Mouse (Mus musculus) heart, embryonic 16.5 days (tissue): ENCODE results near the gene Olfr937. TPM values are rescaled to one million over a fixed set of nuclear protein-coding genes. Genes with fewer than 3 reads are reported as not detected.

Experiments used
- ATAC-seq: fragments of 200-750 bp; cut with Nextera tagmentation; replicated peaks from 2 replicates; pipeline ENCODE4 v1.8.0; 2017; ENCODE audit warnings: moderate number of reproducible peaks; ENCODE audit not compliant: insufficient read depth, low FRiP score; ENCODE audit errors: extremely low read depth
- H3K27ac ChIP-seq: fragments of 300-500 bp; sonication (generic); 2 replicates; pipeline ENCODE4 v1.5.1; 2014; ENCODE audit warnings: mild to moderate bottlenecking, low read length, control low read depth, moderate library complexity
- H3K27me3 ChIP-seq: fragments of 300-500 bp; sonication (generic); 2 replicates; pipeline ENCODE4 v1.6.1; 2014; ENCODE audit warnings: low read length, mixed read lengths; ENCODE audit not compliant: control insufficient read depth, insufficient read depth
- H3K36me3 ChIP-seq: fragments of 300-500 bp; sonication (generic); 2 replicates; pipeline ENCODE4 v1.6.1; 2014; ENCODE audit not compliant: control insufficient read depth, insufficient read depth
- H3K4me1 ChIP-seq: fragments of 300-500 bp; sonication (generic); 2 replicates; pipeline ENCODE4 v1.6.1; 2014; ENCODE audit warnings: low read length, mixed read lengths; ENCODE audit not compliant: control insufficient read depth, insufficient read depth
- H3K4me2 ChIP-seq: fragments of 300-500 bp; sonication (generic); 2 replicates; pipeline ENCODE4 v1.6.1; 2014; ENCODE audit warnings: low read depth, mild to moderate bottlenecking, control low read depth, low read length
- H3K4me3 ChIP-seq: fragments of 300-500 bp; sonication (generic); 2 replicates; pipeline ENCODE4 v1.5.1; 2014; ENCODE audit warnings: mild to moderate bottlenecking, control low read depth, low read length
- H3K9ac ChIP-seq: fragments of 300-500 bp; sonication (generic); 2 replicates; pipeline ENCODE4 v1.6.1; 2014; ENCODE audit warnings: low read length, control low read depth
- H3K9me3 ChIP-seq: fragments of 300-500 bp; sonication (generic); replicated peaks from 2 replicates; pipeline ENCODE4 v1.6.1; 2016; ENCODE audit warnings: low read length; ENCODE audit not compliant: control insufficient read depth
- WGBS: fragments of 180-500 bp; shearing (Covaris S2); extraction: QIAGEN DNeasy Blood & Tissue Kit; methylation state at CpG from one replicate; pipeline ENCODE4 v1.1.7; 2014; 5-methylcytosine and 5-hydroxymethylcytosine counted together
- microRNA-seq: library from miRNA; unstranded; fragments of <30 nt; microRNA quantifications from one replicate; pipeline ENCODE4, GENCODE M21; 2017
- polyA plus RNA-seq: library from polyadenylated mRNA; unstranded; fragments of >200 nt; fragmentation: Nextera tagmentation; extraction: Ambion mirVana; gene quantifications from 2 replicates; pipeline ENCODE4 v1.2.1, GENCODE M21; 2015

The Olfr937 gene
- polyA plus RNA-seq: not detected in 2 replicates

GRCm38 (mm10) chr9:39064851-39065250 lies at the start of gene Olfr937:
Olfr937 (minus strand) TSS chr9:39064951.
- no peaks in the 10 kb centered on the region for H3K27me3 ChIP-seq
- no peak within 1 kb of the TSS for H3K9ac ChIP-seq
- no peak within 1 kb of the TSS for H3K4me3 ChIP-seq
- no peak for ATAC-seq
- H3K4me2 ChIP-seq: no peak within 1 kb of the TSS
- WGBS: 78% methylated on average over 1 of the region's 1 CpGs
- no peaks in the 10 kb centered on the region for H3K9me3 ChIP-seq
- H3K4me1 ChIP-seq: no peaks in the 10 kb centered on the region
- no peak within 1 kb of the TSS for H3K27ac ChIP-seq
- H3K36me3 ChIP-seq: no peaks in the 10 kb centered on the region

DNA sequence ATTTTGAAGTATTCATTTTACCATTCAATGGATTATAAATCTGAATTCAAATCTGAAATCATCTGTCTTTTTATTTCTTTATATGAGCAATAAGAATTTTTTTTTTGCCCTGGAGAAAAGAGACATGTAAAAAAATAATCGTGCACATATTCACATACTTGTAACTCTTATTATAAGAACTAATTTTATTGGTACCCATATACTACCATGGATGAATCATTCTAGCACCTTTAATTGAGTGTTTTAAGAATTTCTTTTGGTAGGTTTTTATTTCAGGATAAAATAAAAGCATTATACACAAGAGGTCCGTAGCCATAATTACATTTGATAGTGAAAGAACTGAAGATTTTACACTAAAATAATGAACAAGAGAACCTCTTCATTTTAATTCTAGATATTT lies 14.0 kb upstream of the Olfr937 start, which contains the start of gene Olfr938:
Gene Olfr938, minus strand, starts transcription at position 101 of the 400 bp plus-strand sequence.
- Histone ChIP-seq H3K4me3 (no peak within 1 kb of the TSS), H3K4me1 (no peaks in the 10 kb centered on the region), H3K27me3 (no peaks in the 10 kb centered on the region), H3K27ac (no peak within 1 kb of the TSS), H3K9me3 (0 out of 2 replicates have a peak, but pooled peaks cover 5% of the 10 kb centered on the region), H3K9ac (no peak within 1 kb of the TSS), H3K4me2 (no peak within 1 kb of the TSS), H3K36me3 (no peaks in the 10 kb centered on the region)
- ATAC-seq: no peak
- 71% methylated on average over 2 of the region's 2 CpGs for WGBS

DNA sequence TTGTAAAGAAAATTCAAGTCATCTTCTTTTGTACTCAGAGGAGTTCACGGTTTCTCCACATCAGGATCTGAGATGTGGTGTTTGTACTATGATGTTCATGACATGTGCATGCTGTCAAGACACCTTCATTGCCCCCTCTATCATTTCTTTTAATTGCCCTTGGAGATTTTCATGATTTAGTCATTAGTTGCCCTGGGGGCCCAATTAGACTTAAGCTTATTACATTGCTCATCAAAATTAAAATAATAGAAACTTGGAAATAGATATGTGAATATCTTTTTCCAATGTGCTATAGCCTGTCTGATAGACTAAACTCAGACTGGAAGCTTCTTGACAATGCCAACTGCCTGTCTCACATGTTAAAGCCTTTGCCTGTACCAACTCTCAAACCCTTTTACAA lies 41.5 kb downstream of the Olfr937 start, which contains the start of gene Olfr146:
Gene Olfr146, minus strand, starts transcription at position 101 of the 400 bp plus-strand sequence.
- no peaks in the 10 kb centered on the region for H3K27me3 ChIP-seq
- H3K4me3 ChIP-seq: no peak within 1 kb of the TSS
- H3K4me1 ChIP-seq: no peaks in the 10 kb centered on the region
- H3K27ac ChIP-seq: no peak within 1 kb of the TSS
- no peak within 1 kb of the TSS for H3K4me2 ChIP-seq
- H3K9me3 ChIP-seq: no peaks in the 10 kb centered on the region; the same call in 1 of the 2 replicates
- 58% methylated on average over 1 of the region's 1 CpGs for WGBS
- no peak for ATAC-seq
- H3K9ac ChIP-seq: no peak within 1 kb of the TSS
- no peaks in the 10 kb centered on the region for H3K36me3 ChIP-seq

Small RNA genes within 50 kb of the gene (microRNA-seq; reads per million reads assigned to microRNA genes)
- gene Gm25032 (not detected), gene Gm25529 (not detected)

Other genes with a start within 250 kb of the Olfr937 start
- gene Olfr923, start 238.4 kb downstream of the Olfr937 start, polyA plus RNA-seq: not detected in 2 replicates
- gene Olfr924, start 220.5 kb downstream of the Olfr937 start, polyA plus RNA-seq: not detected in 2 replicates
- not detected in 2 replicates for gene Olfr26, start 209.9 kb downstream of the Olfr937 start, polyA plus RNA-seq
- not detected in 2 replicates for gene Olfr926, start 187.8 kb downstream of the Olfr937 start, polyA plus RNA-seq
- not detected in 2 replicates for gene Olfr930, start 135.1 kb downstream of the Olfr937 start, polyA plus RNA-seq
- gene Olfr933, start 92.6 kb downstream of the Olfr937 start, polyA plus RNA-seq: not detected in 2 replicates
- not detected in 2 replicates for gene Olfr934, start 76.6 kb downstream of the Olfr937 start, polyA plus RNA-seq
- gene Olfr935, start 65.3 kb downstream of the Olfr937 start, polyA plus RNA-seq: not detected in 2 replicates
- gene Olfr146, start 41.6 kb downstream of the Olfr937 start, polyA plus RNA-seq: not detected in 2 replicates
- gene Olfr938, start 13.9 kb upstream of the Olfr937 start, polyA plus RNA-seq: not detected in 2 replicates
- gene Olfr27, start 63.2 kb upstream of the Olfr937 start, polyA plus RNA-seq: not detected in 2 replicates
- not detected in 2 replicates for gene Olfr943, start 101.4 kb upstream of the Olfr937 start, polyA plus RNA-seq
- not detected in 2 replicates for gene Olfr944, start 137.0 kb upstream of the Olfr937 start, polyA plus RNA-seq
- gene Olfr1537, start 185.0 kb upstream of the Olfr937 start, polyA plus RNA-seq: not detected in 2 replicates
- gene Olfr945, start 211.9 kb upstream of the Olfr937 start, polyA plus RNA-seq: not detected in 2 replicates